Mouse (Mus musculus): ENCODE measurements at regions not wholly inside any gene's neighbourhood (a gene's known extent, or its start where the extent isn't known, plus 50 kb on each side); places are given as distances from the start of the nearest gene placed in this dataset.

DNA sequence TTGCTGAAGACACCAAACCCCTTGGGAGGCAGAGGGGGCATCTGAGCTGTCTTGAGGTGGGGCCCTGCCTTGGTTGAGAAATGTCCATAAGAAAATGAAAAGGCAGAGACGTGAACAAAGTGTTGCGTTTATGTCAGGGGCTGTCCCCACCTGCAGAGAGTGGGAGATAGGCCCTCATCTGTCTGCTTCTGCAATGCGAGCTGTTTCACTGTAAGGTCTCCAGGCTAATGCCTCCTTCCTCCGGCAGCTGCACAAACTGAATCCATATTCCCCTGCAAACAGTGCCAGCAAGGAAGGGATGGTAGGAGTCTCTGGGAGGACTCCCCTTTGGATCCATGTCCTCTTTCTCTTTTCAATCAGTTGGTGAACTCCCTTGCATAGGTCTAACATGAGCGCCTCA is 263.0 kb downstream of the Sorl1 start:
- no peak for TF ChIP-seq CTCF (IDR thresholded peaks at IDR 0.05; ENCODE audit: low read depth)
- no peak for TF ChIP-seq EP300 (IDR thresholded peaks at IDR 0.05; ENCODE audit: low read depth)
